Mouse (Mus musculus) limb, embryonic 11.5 days (tissue): Measurements from ENCODE around the gene Atp8a2. TPM values are rescaled to one million over a fixed set of nuclear protein-coding genes. Genes with fewer than 3 reads are reported as not detected.

Experiments used
- ATAC-seq: fragments of 200-750 bp; cut with Nextera tagmentation; 2 replicates; pipeline ENCODE4 v1.8.0; 2017; ENCODE audit warnings: low read depth; ENCODE audit not compliant: insufficient number of reproducible peaks, low FRiP score, low TSS enrichment
- DNase-seq: peaks from one replicate; pipeline ENCODE4 v3.0.0-alpha.2; 2015; ENCODE audit warnings: low spot score
- H3K27ac ChIP-seq: fragments of 300-500 bp; sonication (generic); replicated peaks from 2 replicates; pipeline ENCODE4 v1.5.1; 2014; ENCODE audit warnings: low read depth, mild to moderate bottlenecking, low read length
- H3K27me3 ChIP-seq: fragments of 300-500 bp; sonication (generic); 2 replicates; pipeline ENCODE4 v1.6.1; 2014; ENCODE audit warnings: mild to moderate bottlenecking, low read length, mixed read lengths; ENCODE audit not compliant: control insufficient read depth, insufficient read depth
- H3K36me3 ChIP-seq: fragments of 300-500 bp; sonication (generic); 2 replicates; pipeline ENCODE4 v1.6.1; 2014; ENCODE audit warnings: mild to moderate bottlenecking, low read length, moderate library complexity, mixed read lengths; ENCODE audit not compliant: control insufficient read depth, insufficient read depth
- H3K4me1 ChIP-seq: fragments of 300-500 bp; sonication (generic); 2 replicates; pipeline ENCODE4 v1.6.1; 2014; ENCODE audit warnings: low read length, mixed read lengths; ENCODE audit not compliant: control insufficient read depth, insufficient read depth
- H3K4me2 ChIP-seq: fragments of 300-500 bp; sonication (generic); 2 replicates; pipeline ENCODE4 v1.6.1; 2014; ENCODE audit warnings: low read depth, mild to moderate bottlenecking, moderate library complexity; ENCODE audit not compliant: severe bottlenecking
- H3K4me3 ChIP-seq: fragments of 300-500 bp; sonication (generic); 2 replicates; pipeline ENCODE4 v1.5.1; 2014; ENCODE audit warnings: low read depth, low read length
- H3K9ac ChIP-seq: fragments of 300-500 bp; sonication (generic); 2 replicates; pipeline ENCODE4 v1.6.1; 2014; ENCODE audit warnings: mild to moderate bottlenecking, low read length
- H3K9me3 ChIP-seq: fragments of 300-500 bp; sonication (generic); 2 replicates; pipeline ENCODE4 v1.6.1; 2016; ENCODE audit warnings: low read length; ENCODE audit not compliant: control insufficient read depth
- WGBS: fragments of 180-500 bp; shearing (Covaris S2); extraction: QIAGEN DNeasy Blood & Tissue Kit; methylation state at CpG from one replicate; pipeline ENCODE4 v1.1.7; 2014; 5-methylcytosine and 5-hydroxymethylcytosine counted together
- polyA plus RNA-seq: library from polyadenylated mRNA; unstranded; fragments of >200 nt; fragmentation: Nextera tagmentation; extraction: Ambion mirVana; gene quantifications from 2 replicates; pipeline ENCODE4 v1.2.1, GENCODE M21; 2014

Atp8a2 gene
- polyA plus RNA-seq, 1 experiment from 2014 or later = 2.7 TPM

- H3K4me3 ChIP-seq = no peak overlapping the region
- DNase-seq (peak; percentile 39), ATAC-seq (no peak)
- H3K36me3 ChIP-seq = no peaks in the 10 kb centered on the region
- H3K4me2 ChIP-seq = no peak overlapping the region
- H3K27ac ChIP-seq = peak overlapping the region; percentile 62
- peaks cover 14% of the 10 kb centered on the region for H3K4me1 ChIP-seq
- 58% methylated on average over 16 of the region's 16 CpGs for WGBS
- no peak overlapping the region for H3K9ac ChIP-seq
- no peaks in the 10 kb centered on the region for H3K27me3 ChIP-seq
- H3K9me3 ChIP-seq = no peaks in the 10 kb centered on the region
Observed at GRCm38 (mm10) chr14:59646826-59647697, 549.9 kb downstream of the Atp8a2 start.

GRCm38 (mm10) chr14:59644896-59645295, 552.1 kb downstream of the Atp8a2 start:
- Histone ChIP-seq H3K9me3 (no peaks in the 10 kb centered on the region), H3K27ac (no peak overlapping the region), H3K27me3 (no peaks in the 10 kb centered on the region), H3K4me1 (peaks cover 14% of the 10 kb centered on the region), H3K36me3 (no peaks in the 10 kb centered on the region), H3K4me2 (no peak overlapping the region), H3K9ac (no peak overlapping the region), H3K4me3 (no peak overlapping the region)
- 64% methylated on average over 3 of the region's 3 CpGs for WGBS
- ATAC-seq (no peak), DNase-seq (no peak)

- no peak overlapping the region for H3K27ac ChIP-seq
- peaks cover 14% of the 10 kb centered on the region for H3K4me1 ChIP-seq
Observed at GRCm38 (mm10) chr14:59644166-59644565, 552.8 kb downstream of the Atp8a2 start.

GRCm38 (mm10) chr14:59643582-59643981, 553.4 kb downstream of the Atp8a2 start:
- H3K4me1 ChIP-seq = peaks cover 14% of the 10 kb centered on the region
- DNase-seq (no peak), ATAC-seq (no peak)
- H3K9ac ChIP-seq = no peak overlapping the region
- H3K9me3 ChIP-seq = no peaks in the 10 kb centered on the region
- WGBS = 70% methylated on average over 12 of the region's 12 CpGs
- no peak overlapping the region for H3K27ac ChIP-seq
- no peaks in the 10 kb centered on the region for H3K36me3 ChIP-seq
- no peaks in the 10 kb centered on the region for H3K27me3 ChIP-seq
- no peak overlapping the region for H3K4me2 ChIP-seq
- H3K4me3 ChIP-seq = no peak overlapping the region

More at GRCm38 (mm10) chr14:59644166-59644565, 552.8 kb downstream of the Atp8a2 start:
- Histone ChIP-seq H3K9me3 (no peaks in the 10 kb centered on the region), H3K27me3 (no peaks in the 10 kb centered on the region), H3K4me2 (no peak overlapping the region), H3K9ac (no peak overlapping the region), H3K36me3 (no peaks in the 10 kb centered on the region), H3K4me3 (no peak overlapping the region)
- no peak for ATAC-seq
- no peak for DNase-seq
- WGBS = 84% methylated on average over 1 of the region's 1 CpGs

GRCm38 (mm10) chr14:59641856-59642255, 555.1 kb downstream of the Atp8a2 start:
- 46% methylated on average over 5 of the region's 5 CpGs for WGBS
- H3K9me3 ChIP-seq = no peaks in the 10 kb centered on the region

GRCm38 (mm10) chr14:59638906-59639703, 557.9 kb downstream of the Atp8a2 start:
- 54% methylated on average over 7 of the region's 7 CpGs for WGBS

More at GRCm38 (mm10) chr14:59641856-59642255, 555.1 kb downstream of the Atp8a2 start:
- no peaks in the 10 kb centered on the region for H3K27me3 ChIP-seq
- no peak overlapping the region for H3K4me3 ChIP-seq
- no peak overlapping the region for H3K27ac ChIP-seq
- DNase-seq (no peak), ATAC-seq (no peak)
- H3K4me1 ChIP-seq = peaks cover 3% of the 10 kb centered on the region; the same call in 1 of the 2 replicates
- H3K4me2 ChIP-seq = no peak overlapping the region
- H3K36me3 ChIP-seq = no peaks in the 10 kb centered on the region
- H3K9ac ChIP-seq = no peak overlapping the region

GRCm38 (mm10) chr14:59633988-59634387, 563.0 kb downstream of the Atp8a2 start:
- no peak for DNase-seq

More at GRCm38 (mm10) chr14:59638906-59639703, 557.9 kb downstream of the Atp8a2 start:
- DNase-seq (no peak), ATAC-seq (no peak)
- Histone ChIP-seq H3K27me3 (no peaks in the 10 kb centered on the region), H3K36me3 (no peaks in the 10 kb centered on the region), H3K9ac (no peak overlapping the region), H3K4me2 (no peak overlapping the region), H3K27ac (no peak overlapping the region), H3K4me3 (no peak overlapping the region), H3K9me3 (no peaks in the 10 kb centered on the region), H3K4me1 (no peaks in the 10 kb centered on the region)

GRCm38 (mm10) chr14:59633295-59633898, 563.6 kb downstream of the Atp8a2 start:
- Histone ChIP-seq H3K27ac (no peak overlapping the region), H3K9ac (no peak overlapping the region), H3K27me3 (no peaks in the 10 kb centered on the region), H3K4me2 (no peak overlapping the region), H3K9me3 (no peaks in the 10 kb centered on the region), H3K36me3 (no peaks in the 10 kb centered on the region), H3K4me1 (no peaks in the 10 kb centered on the region), H3K4me3 (no peak overlapping the region)
- WGBS = 86% methylated on average over 5 of the region's 5 CpGs
- DNase-seq (no peak), ATAC-seq (no peak)

More at GRCm38 (mm10) chr14:59633988-59634387, 563.0 kb downstream of the Atp8a2 start:
- WGBS = 86% methylated on average over 9 of the region's 9 CpGs
- no peaks in the 10 kb centered on the region for H3K9me3 ChIP-seq
- H3K4me2 ChIP-seq = no peak overlapping the region
- H3K4me3 ChIP-seq = no peak overlapping the region
- H3K27me3 ChIP-seq = no peaks in the 10 kb centered on the region
- ATAC-seq = no peak
- no peak overlapping the region for H3K27ac ChIP-seq
- no peaks in the 10 kb centered on the region for H3K36me3 ChIP-seq
- no peak overlapping the region for H3K9ac ChIP-seq
- no peaks in the 10 kb centered on the region for H3K4me1 ChIP-seq
